Mouse (Mus musculus): ENCODE measurements at regions not wholly inside any gene's neighbourhood (a gene's known extent, or its start where the extent isn't known, plus 50 kb on each side); places are given as distances from the start of the nearest gene placed in this dataset.
"Not testable (repeated sequence)": the region's sequence is repeated elsewhere in the genome, so short reads cannot be mapped to it uniquely, and the experiment has no call there.

GRCm38 (mm10) chr13:26424513-26424912 lies 345.5 kb downstream of the Hdgfl1 start:
- Histone ChIP-seq H3K9me3 (no peaks in the 10 kb centered on the region), H3K9ac (replicated peaks) (no peak overlapping the region), H3K36me3 (no peaks in the 10 kb centered on the region), H3K27ac (no peak overlapping the region), H3K4me3 (replicated peaks) (no peak overlapping the region), H3K4me1 (replicated peaks) (no peaks in the 10 kb centered on the region), H3K4me2 (replicated peaks) (no peak overlapping the region), H3K27me3 (no peaks in the 10 kb centered on the region)
- 90% methylated on average over 1 of the region's 1 CpGs for WGBS
- no peak for ATAC-seq

DNA sequence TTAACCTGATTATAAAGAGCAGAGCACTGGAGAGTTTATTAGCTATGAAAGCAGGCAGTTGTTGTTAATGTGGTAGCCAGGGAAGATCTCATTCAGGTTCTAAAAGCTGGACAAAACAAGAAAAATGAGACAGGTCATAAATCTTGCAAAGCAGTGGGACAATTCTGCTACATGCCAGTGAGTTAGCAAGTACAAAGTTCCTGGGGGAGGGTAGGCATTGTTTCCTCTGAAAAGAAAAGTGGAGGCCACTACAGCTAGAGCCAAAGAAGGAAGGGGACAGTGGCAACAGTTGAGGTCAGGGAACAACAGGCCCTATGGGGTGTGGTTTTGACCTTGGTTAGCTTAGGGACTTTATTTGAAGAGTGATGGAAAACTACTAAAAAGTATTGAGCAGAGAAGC lies 364.2 kb downstream of the Hdgfl1 start:
- no peak overlapping the region for H3K4me2 ChIP-seq (replicated peaks)
- H3K36me3 ChIP-seq = no peaks in the 10 kb centered on the region
- no peak for ATAC-seq
- H3K27ac ChIP-seq = no peak overlapping the region
- H3K9me3 ChIP-seq = no peaks in the 10 kb centered on the region
- H3K9ac ChIP-seq (replicated peaks) = no peak overlapping the region
- no peak overlapping the region for H3K4me3 ChIP-seq (replicated peaks)
- no peaks in the 10 kb centered on the region for H3K4me1 ChIP-seq (replicated peaks)
- no peaks in the 10 kb centered on the region for H3K27me3 ChIP-seq

DNA sequence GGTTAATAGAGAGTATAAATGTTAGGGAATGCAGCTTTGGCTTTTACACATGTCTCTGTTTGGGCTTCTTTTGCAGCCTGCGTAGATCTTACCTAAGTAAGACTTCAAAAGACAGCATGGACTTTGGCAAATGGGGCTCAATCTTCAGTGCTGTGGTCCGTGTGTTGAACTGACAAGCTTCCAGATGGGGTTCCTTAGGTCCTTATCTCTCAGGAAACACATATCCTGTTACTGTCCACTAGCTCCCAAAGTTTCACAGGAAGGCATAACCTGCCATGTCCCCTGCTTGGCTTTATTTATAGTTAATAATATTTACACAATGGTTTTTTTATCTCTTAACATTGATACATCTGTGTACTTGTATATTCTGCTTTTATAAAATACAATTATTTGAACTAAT lies 365.3 kb downstream of the Hdgfl1 start:
- Histone ChIP-seq H3K9ac (replicated peaks) (no peak overlapping the region), H3K27me3 (no peaks in the 10 kb centered on the region), H3K27ac (no peak overlapping the region), H3K4me3 (replicated peaks) (no peak overlapping the region), H3K9me3 (no peaks in the 10 kb centered on the region), H3K4me2 (replicated peaks) (no peak overlapping the region), H3K4me1 (replicated peaks) (no peaks in the 10 kb centered on the region), H3K36me3 (no peaks in the 10 kb centered on the region)
- 88% methylated on average over 2 of the region's 2 CpGs for WGBS
- ATAC-seq = no peak

- peak; percentile 65 for ATAC-seq
- Histone ChIP-seq H3K27ac (no peak overlapping the region), H3K4me3 (replicated peaks) (no peak overlapping the region), H3K9ac (replicated peaks) (no peak overlapping the region), H3K9me3 (no peaks in the 10 kb centered on the region), H3K4me2 (replicated peaks) (no peak overlapping the region), H3K27me3 (no peaks in the 10 kb centered on the region), H3K4me1 (replicated peaks) (no peaks in the 10 kb centered on the region), H3K36me3 (no peaks in the 10 kb centered on the region)
- WGBS = 94% methylated on average over 7 of the region's 7 CpGs
These were observed 381.9 kb downstream of the Hdgfl1 start for GRCm38 (mm10) chr13:26387861-26388621.

DNA sequence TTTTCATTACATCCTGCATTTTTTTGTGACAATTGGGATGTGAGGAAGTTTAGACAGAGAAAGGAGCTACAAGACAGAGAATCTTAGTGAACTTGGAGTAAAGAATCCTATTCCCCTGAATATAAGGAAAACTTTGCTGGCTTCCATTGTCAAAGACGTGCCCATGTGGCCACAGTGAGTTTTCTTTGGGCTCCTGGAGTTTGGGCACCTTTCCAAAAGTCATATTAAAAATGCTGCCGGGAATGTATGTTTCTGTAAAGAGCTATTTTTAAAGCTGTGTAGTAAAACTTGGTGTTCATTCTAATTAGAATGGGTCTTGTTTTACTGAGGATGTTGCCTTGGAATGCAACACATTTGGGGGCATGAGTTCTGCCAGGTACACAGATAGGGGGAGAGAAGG lies 387.3 kb downstream of the Hdgfl1 start:
- 75% methylated on average over 2 of the region's 2 CpGs for WGBS
- no peak for ATAC-seq
- Histone ChIP-seq H3K9ac (replicated peaks) (no peak overlapping the region), H3K9me3 (no peaks in the 10 kb centered on the region), H3K27ac (no peak overlapping the region), H3K4me3 (replicated peaks) (no peak overlapping the region), H3K36me3 (no peaks in the 10 kb centered on the region), H3K27me3 (no peaks in the 10 kb centered on the region), H3K4me2 (replicated peaks) (no peak overlapping the region), H3K4me1 (replicated peaks) (no peaks in the 10 kb centered on the region)

GRCm38 (mm10) chr13:26382154-26382553 lies 387.8 kb downstream of the Hdgfl1 start:
- Histone ChIP-seq H3K9ac (replicated peaks) (no peak overlapping the region), H3K4me2 (replicated peaks) (no peak overlapping the region), H3K4me1 (replicated peaks) (no peaks in the 10 kb centered on the region), H3K9me3 (no peaks in the 10 kb centered on the region), H3K36me3 (no peaks in the 10 kb centered on the region), H3K4me3 (replicated peaks) (no peak overlapping the region), H3K27ac (no peak overlapping the region), H3K27me3 (no peaks in the 10 kb centered on the region)
- no peak for ATAC-seq
- 91% methylated on average over 2 of the region's 2 CpGs for WGBS

DNA sequence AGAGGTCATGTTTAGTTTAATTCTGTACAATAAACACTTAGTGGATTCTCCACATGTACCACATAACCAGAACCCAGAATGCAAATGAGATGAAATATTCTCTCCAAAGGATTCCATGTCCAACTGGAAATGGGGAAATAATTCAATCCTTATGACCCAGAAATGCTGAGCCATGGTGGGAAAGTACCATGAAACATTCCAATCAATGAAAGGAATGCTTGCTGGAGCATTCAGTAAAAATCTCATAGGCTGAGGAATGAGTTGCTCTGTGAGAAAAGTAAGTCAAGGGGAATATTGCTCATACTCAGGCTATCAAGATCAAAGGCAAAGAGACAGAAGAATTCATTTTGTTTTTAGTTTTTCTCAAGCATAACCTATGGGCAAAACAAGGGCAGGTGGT lies 394.4 kb downstream of the Hdgfl1 start:
- no peaks in the 10 kb centered on the region for H3K4me1 ChIP-seq (replicated peaks)
- no peak overlapping the region for H3K4me3 ChIP-seq (replicated peaks)
- no peaks in the 10 kb centered on the region for H3K27me3 ChIP-seq
- no peak for ATAC-seq
- no peak overlapping the region for H3K27ac ChIP-seq
- no peaks in the 10 kb centered on the region for H3K36me3 ChIP-seq
- H3K9ac ChIP-seq (replicated peaks) = no peak overlapping the region
- no peaks in the 10 kb centered on the region for H3K9me3 ChIP-seq
- no peak overlapping the region for H3K4me2 ChIP-seq (replicated peaks)

DNA sequence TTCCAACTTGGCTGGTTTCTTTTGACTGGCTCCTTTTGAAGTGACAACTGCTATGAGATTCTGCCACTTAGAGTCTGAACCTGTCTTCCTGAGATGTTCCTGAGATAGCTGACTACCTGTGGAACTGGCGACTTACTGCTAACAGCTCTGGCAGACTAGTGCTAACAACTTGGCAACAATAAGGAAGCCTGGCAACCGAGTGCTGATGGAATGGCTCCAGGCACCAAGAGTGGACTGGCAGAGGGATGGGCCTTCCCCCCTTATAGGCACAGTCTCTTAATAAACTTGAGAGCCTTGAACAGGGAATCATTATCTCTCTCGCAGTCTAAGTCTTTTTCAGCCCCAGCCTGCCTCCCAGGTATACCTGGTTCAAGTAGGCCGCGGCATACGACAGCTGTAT lies 404.1 kb downstream of the Hdgfl1 start:
- H3K27me3 ChIP-seq; ATAC-seq; H3K27ac ChIP-seq; H3K36me3 ChIP-seq; H3K9me3 ChIP-seq; H3K9ac ChIP-seq (replicated peaks); H3K4me1 ChIP-seq (replicated peaks); H3K4me2 ChIP-seq (replicated peaks); H3K4me3 ChIP-seq (replicated peaks): not testable (repeated sequence)
- 93% methylated on average over 6 of the region's 6 CpGs for WGBS

- Histone ChIP-seq H3K4me1 (replicated peaks) (no peaks in the 10 kb centered on the region), H3K4me3 (replicated peaks) (no peak overlapping the region), H3K4me2 (replicated peaks) (no peak overlapping the region), H3K36me3 (no peaks in the 10 kb centered on the region), H3K27me3 (no peaks in the 10 kb centered on the region), H3K9me3 (no peaks in the 10 kb centered on the region), H3K9ac (replicated peaks) (no peak overlapping the region), H3K27ac (no peak overlapping the region)
- no peak for ATAC-seq
- WGBS = 73% methylated on average over 3 of the region's 3 CpGs
These were observed 413.6 kb downstream of the Hdgfl1 start for GRCm38 (mm10) chr13:26356341-26356740.

DNA sequence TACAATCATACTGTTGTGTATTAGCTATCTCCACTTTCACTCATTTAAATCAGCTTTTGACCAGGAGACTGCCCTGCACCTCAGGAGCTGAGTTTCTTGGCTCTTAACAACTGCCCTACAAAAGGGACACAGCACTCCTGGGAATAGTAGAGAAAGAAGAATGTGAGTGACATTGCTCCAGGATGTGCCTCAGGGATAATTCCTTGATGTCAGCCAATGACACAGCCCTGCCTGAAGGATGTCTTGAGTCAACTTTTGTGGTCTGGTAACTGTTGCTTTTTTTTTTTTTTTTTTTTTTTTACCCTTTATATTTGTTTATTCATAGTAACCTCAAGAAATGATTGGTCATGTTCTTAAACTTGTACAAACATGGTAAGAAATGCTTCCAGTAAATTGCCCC lies 415.5 kb downstream of the Hdgfl1 start:
- H3K27ac ChIP-seq = no peak overlapping the region
- H3K36me3 ChIP-seq = no peaks in the 10 kb centered on the region
- H3K27me3 ChIP-seq = no peaks in the 10 kb centered on the region
- H3K9ac ChIP-seq (replicated peaks) = no peak overlapping the region
- ATAC-seq = no peak
- H3K4me3 ChIP-seq (replicated peaks) = no peak overlapping the region
- no peaks in the 10 kb centered on the region for H3K4me1 ChIP-seq (replicated peaks)
- H3K9me3 ChIP-seq = no peaks in the 10 kb centered on the region
- H3K4me2 ChIP-seq (replicated peaks) = no peak overlapping the region

- H3K4me3 ChIP-seq (replicated peaks) = no peak overlapping the region
- no peak overlapping the region for H3K9ac ChIP-seq (replicated peaks)
- 87% methylated on average over 3 of the region's 3 CpGs for WGBS
- H3K27me3 ChIP-seq = no peaks in the 10 kb centered on the region
- no peaks in the 10 kb centered on the region for H3K36me3 ChIP-seq
- no peak for ATAC-seq
- H3K9me3 ChIP-seq = 0 out of 2 replicates have a peak, but pooled peaks cover 2% of the 10 kb centered on the region
- H3K4me1 ChIP-seq (replicated peaks) = no peaks in the 10 kb centered on the region
- no peak overlapping the region for H3K4me2 ChIP-seq (replicated peaks)
- no peak overlapping the region for H3K27ac ChIP-seq
These were observed 419.5 kb downstream of the Hdgfl1 start for GRCm38 (mm10) chr13:26350510-26350909.

GRCm38 (mm10) chr13:26338795-26339194 lies 431.2 kb downstream of the Hdgfl1 start:
- H3K4me2 ChIP-seq (replicated peaks) = no peak overlapping the region
- no peaks in the 10 kb centered on the region for H3K36me3 ChIP-seq
- WGBS = 86% methylated on average over 3 of the region's 3 CpGs
- H3K27ac ChIP-seq = no peak overlapping the region
- H3K4me3 ChIP-seq (replicated peaks) = no peak overlapping the region
- no peak overlapping the region for H3K9ac ChIP-seq (replicated peaks)
- no peaks in the 10 kb centered on the region for H3K9me3 ChIP-seq
- no peak for ATAC-seq
- H3K27me3 ChIP-seq = no peaks in the 10 kb centered on the region
- no peaks in the 10 kb centered on the region for H3K4me1 ChIP-seq (replicated peaks)

GRCm38 (mm10) chr13:26325066-26325465 lies 444.9 kb downstream of the Hdgfl1 start:
- Histone ChIP-seq H3K4me3 (replicated peaks) (no peak overlapping the region), H3K27ac (no peak overlapping the region), H3K9ac (replicated peaks) (no peak overlapping the region), H3K4me1 (replicated peaks) (no peaks in the 10 kb centered on the region), H3K36me3 (no peaks in the 10 kb centered on the region), H3K4me2 (replicated peaks) (no peak overlapping the region), H3K27me3 (no peaks in the 10 kb centered on the region), H3K9me3 (no peaks in the 10 kb centered on the region)
- no peak for ATAC-seq
- WGBS = 95% methylated on average over 3 of the region's 3 CpGs
